Mouse (Mus musculus) cerebellum, adult 2 months (tissue): ENCODE results near the gene Fbxl17. TPM values are rescaled to one million over a fixed set of nuclear protein-coding genes. Genes with fewer than 3 reads are reported as not detected.

Source experiments
- DNase-seq, 2 experiments: peaks; one replicate each; pipeline ENCODE4 v3.0.0; 2021
- H3K27ac ChIP-seq: fragments of 200-500 bp; 2 replicates; pipeline ENCODE4 v1.5.1; 2012; ENCODE audit warnings: low read length, control low read depth, inconsistent platforms; ENCODE audit not compliant: insufficient read depth
- H3K27me3 ChIP-seq: fragments of 200-500 bp; 2 replicates; pipeline ENCODE4 v1.6.1; 2012; ENCODE audit warnings: inconsistent platforms, mild to moderate bottlenecking, low read length, moderate library complexity; ENCODE audit not compliant: control insufficient read depth, insufficient read depth
- H3K4me1 ChIP-seq: fragments of 200-500 bp; 2 replicates; pipeline ENCODE4 v1.6.1; 2011; ENCODE audit warnings: low read length; ENCODE audit not compliant: control insufficient read depth, insufficient read depth
- H3K4me3 ChIP-seq: fragments of 200-500 bp; replicated peaks from 2 replicates; pipeline ENCODE3; 2011; ENCODE audit warnings: mild to moderate bottlenecking, low read depth, low read length, control low read depth; ENCODE audit not compliant: insufficient read depth
- CTCF ChIP-seq: fragments of 200-500 bp; IDR thresholded peaks from 2 replicates; pipeline ENCODE4 v1.5.1; 2011; ENCODE audit warnings: low read depth, mild to moderate bottlenecking, control low read depth, low read length, moderate library complexity, borderline replicate concordance; ENCODE audit not compliant: insufficient read depth
- POLR2A ChIP-seq: fragments of 200-500 bp; IDR thresholded peaks from 2 replicates; pipeline ENCODE4 v1.6.1; 2011; ENCODE audit warnings: low read length, control low read depth, borderline replicate concordance; ENCODE audit not compliant: insufficient read depth
- WGBS: fragments of 180-500 bp; shearing (Covaris S2); methylation state at CpG from one replicate; pipeline ENCODE4 v1.1.7; 2018; 5-methylcytosine and 5-hydroxymethylcytosine counted together
- polyA plus RNA-seq: library from polyadenylated mRNA; depleted of rRNA; stranded (reverse); fragments of >200 nt; gene quantifications from 2 replicates; pipeline ENCODE4 v1.2.3, GENCODE M21; 2012

Gene Fbxl17
- polyA plus RNA-seq, 1 experiment: 21.5 TPM

- no peak overlapping the region for H3K27ac ChIP-seq
- no peak for TF ChIP-seq POLR2A
- no peak for TF ChIP-seq CTCF
- peaks cover 11% of the 10 kb centered on the region for H3K4me1 ChIP-seq
- H3K4me3 ChIP-seq: no peak overlapping the region
- no peaks in the 10 kb centered on the region for H3K27me3 ChIP-seq
- DNase-seq: no peak
- 83% methylated on average over 9 of the region's 9 CpGs for WGBS
Observed at GRCm38 (mm10) chr17:63245472-63245871, 254.3 kb downstream of the Fbxl17 start.

GRCm38 (mm10) chr17:63242761-63243160, 257.1 kb downstream of the Fbxl17 start:
- H3K27me3 ChIP-seq: no peaks in the 10 kb centered on the region
- TF ChIP-seq CTCF (no peak), POLR2A (no peak)
- WGBS: 97% methylated on average over 3 of the region's 3 CpGs
- DNase-seq: no peak
- no peak overlapping the region for H3K4me3 ChIP-seq
- H3K4me1 ChIP-seq: peaks cover 17% of the 10 kb centered on the region
- H3K27ac ChIP-seq: no peak overlapping the region

- Histone ChIP-seq H3K27ac (no peak overlapping the region), H3K27me3 (no peaks in the 10 kb centered on the region), H3K4me3 (no peak overlapping the region), H3K4me1 (peaks cover 9% of the 10 kb centered on the region)
- DNase-seq: no peak
- TF ChIP-seq POLR2A: no peak
- WGBS: 92% methylated on average over 5 of the region's 5 CpGs
Observed at GRCm38 (mm10) chr17:63240731-63241106, 259.1 kb downstream of the Fbxl17 start.

GRCm38 (mm10) chr17:63240021-63240730, 259.6 kb downstream of the Fbxl17 start:
- TF ChIP-seq CTCF (no peak), POLR2A (no peak)
- 50% methylated on average over 9 of the region's 9 CpGs for WGBS
- peaks cover 9% of the 10 kb centered on the region for H3K4me1 ChIP-seq
- H3K27me3 ChIP-seq: no peaks in the 10 kb centered on the region
- DNase-seq: no peak
- no peak overlapping the region for H3K4me3 ChIP-seq
- H3K27ac ChIP-seq: no peak overlapping the region

GRCm38 (mm10) chr17:63236846-63237245, 263.0 kb downstream of the Fbxl17 start:
- Histone ChIP-seq H3K27me3 (no peaks in the 10 kb centered on the region), H3K27ac (no peak overlapping the region), H3K4me1 (peaks cover 9% of the 10 kb centered on the region), H3K4me3 (no peak overlapping the region)
- TF ChIP-seq POLR2A: no peak
- no peak for TF ChIP-seq CTCF
- DNase-seq: no peak

- TF ChIP-seq CTCF: no peak
- no peak for TF ChIP-seq POLR2A
- DNase-seq: no peak
- WGBS: 85% methylated on average over 8 of the region's 8 CpGs
- no peak overlapping the region for H3K27ac ChIP-seq
- H3K4me1 ChIP-seq: peaks cover 9% of the 10 kb centered on the region
- no peaks in the 10 kb centered on the region for H3K27me3 ChIP-seq
- H3K4me3 ChIP-seq: no peak overlapping the region
Observed at GRCm38 (mm10) chr17:63236221-63236620, 263.6 kb downstream of the Fbxl17 start.

- TF ChIP-seq CTCF (no peak), POLR2A (no peak)
- Histone ChIP-seq H3K4me1 (peaks cover 9% of the 10 kb centered on the region), H3K4me3 (no peak overlapping the region), H3K27ac (no peak overlapping the region), H3K27me3 (no peaks in the 10 kb centered on the region)
- WGBS: 76% methylated on average over 3 of the region's 3 CpGs
- DNase-seq: no peak
Observed at GRCm38 (mm10) chr17:63235821-63236220, 264.0 kb downstream of the Fbxl17 start.

GRCm38 (mm10) chr17:63229111-63229510, 270.7 kb downstream of the Fbxl17 start:
- 71% methylated on average over 4 of the region's 4 CpGs for WGBS
- no peak overlapping the region for H3K27ac ChIP-seq
- DNase-seq: no peak
- H3K4me1 ChIP-seq: no peaks in the 10 kb centered on the region
- no peaks in the 10 kb centered on the region for H3K27me3 ChIP-seq
- TF ChIP-seq POLR2A: no peak
- no peak for TF ChIP-seq CTCF
- no peak overlapping the region for H3K4me3 ChIP-seq
